Mouse (Mus musculus): ENCODE results near the gene Abcg2.
"Not testable (repeated sequence)": the region's sequence is repeated elsewhere in the genome, so short reads cannot be mapped to it uniquely, and the experiment has no call there.

Abcg2 gene

GRCm38 (mm10) chr6:58584223-58584622 is at the start of gene Abcg2:
TSS of gene Abcg2 (plus strand) at chr6:58584523.
- ATAC-seq (ENCODE audit: insufficient number of reproducible peaks, low FRiP score, low TSS enrichment): not testable (repeated sequence)

GRCm38 (mm10) chr6:58540263-58540662 is 44.1 kb upstream of the Abcg2 start:
- ATAC-seq (ENCODE audit: insufficient number of reproducible peaks, low FRiP score, low TSS enrichment): not testable (repeated sequence)

- ATAC-seq (ENCODE audit: insufficient number of reproducible peaks, low FRiP score, low TSS enrichment): not testable (repeated sequence)
Observed at GRCm38 (mm10) chr6:58542852-58543251, 41.5 kb upstream of the Abcg2 start.

- not testable (repeated sequence) for ATAC-seq (ENCODE audit: insufficient number of reproducible peaks, low FRiP score, low TSS enrichment)
Observed at GRCm38 (mm10) chr6:58544971-58545370, 39.4 kb upstream of the Abcg2 start.

- not testable (repeated sequence) for ATAC-seq (ENCODE audit: insufficient number of reproducible peaks, low FRiP score, low TSS enrichment)
Observed at GRCm38 (mm10) chr6:58546050-58546449, 38.3 kb upstream of the Abcg2 start.

- ATAC-seq (ENCODE audit: insufficient number of reproducible peaks, low FRiP score, low TSS enrichment): no peak
Observed at GRCm38 (mm10) chr6:58546816-58547215, 37.5 kb upstream of the Abcg2 start.

GRCm38 (mm10) chr6:58553812-58554211 is 30.5 kb upstream of the Abcg2 start:
- not testable (repeated sequence) for ATAC-seq (ENCODE audit: insufficient number of reproducible peaks, low FRiP score, low TSS enrichment)

GRCm38 (mm10) chr6:58593987-58594844 is 9.9 kb downstream of the Abcg2 start:
- peak; percentile 66 for ATAC-seq (ENCODE audit: insufficient number of reproducible peaks, low FRiP score, low TSS enrichment)

GRCm38 (mm10) chr6:58595639-58596293 is 11.4 kb downstream of the Abcg2 start:
- not testable (repeated sequence) for ATAC-seq (ENCODE audit: insufficient number of reproducible peaks, low FRiP score, low TSS enrichment)

- ATAC-seq (ENCODE audit: insufficient number of reproducible peaks, low FRiP score, low TSS enrichment): 0 out of 2 replicates have a peak, but pooled peaks have one; percentile 55
Observed at GRCm38 (mm10) chr6:58596294-58596653, 12.0 kb downstream of the Abcg2 start.

GRCm38 (mm10) chr6:58602119-58602518 is 17.8 kb downstream of the Abcg2 start:
- ATAC-seq (ENCODE audit: insufficient number of reproducible peaks, low FRiP score, low TSS enrichment): not testable (repeated sequence)

GRCm38 (mm10) chr6:58602991-58603390 is 18.7 kb downstream of the Abcg2 start:
- not testable (repeated sequence) for ATAC-seq (ENCODE audit: insufficient number of reproducible peaks, low FRiP score, low TSS enrichment)

- peak; percentile 28; the same call in 1 of the 2 replicates for ATAC-seq (ENCODE audit: insufficient number of reproducible peaks, low FRiP score, low TSS enrichment)
Observed at GRCm38 (mm10) chr6:58603485-58604090, 19.3 kb downstream of the Abcg2 start.

GRCm38 (mm10) chr6:58606642-58607041 is 22.3 kb downstream of the Abcg2 start:
- no peak for ATAC-seq (ENCODE audit: insufficient number of reproducible peaks, low FRiP score, low TSS enrichment)

- no peak for ATAC-seq (ENCODE audit: insufficient number of reproducible peaks, low FRiP score, low TSS enrichment)
Observed at GRCm38 (mm10) chr6:58608422-58608821, 24.1 kb downstream of the Abcg2 start.

- ATAC-seq (ENCODE audit: insufficient number of reproducible peaks, low FRiP score, low TSS enrichment): no peak
Observed at GRCm38 (mm10) chr6:58609919-58610759, 25.8 kb downstream of the Abcg2 start.

- ATAC-seq (ENCODE audit: insufficient number of reproducible peaks, low FRiP score, low TSS enrichment): peak; percentile 62
Observed at GRCm38 (mm10) chr6:58610760-58611654, 26.7 kb downstream of the Abcg2 start.

GRCm38 (mm10) chr6:58624126-58624525 is 39.8 kb downstream of the Abcg2 start:
- ATAC-seq (ENCODE audit: insufficient number of reproducible peaks, low FRiP score, low TSS enrichment): no peak

- ATAC-seq (ENCODE audit: insufficient number of reproducible peaks, low FRiP score, low TSS enrichment): no peak
Observed at GRCm38 (mm10) chr6:58629238-58629637, 44.9 kb downstream of the Abcg2 start.
